20 mouse cellular contexts compared by ENCODE assay signal in genomic region chr5:67943199-67943598, GRCm38 (mm10). TPM values are rescaled to one million over a fixed set of nuclear protein-coding genes. Genes with fewer than 3 reads are reported as not detected.
DNase-seq lines count a peak whose midpoint lies in the region; ATAC-seq and TF ChIP-seq lines count a peak whose summit lies in the region.
"Had no signal": no experiment of that assay in that cellular context is flagged by ENCODE, and none has a peak within 500 bp of the region (broad histone marks: within the 10 kb centered on the region; RNA-seq: fewer than 3 reads in every experiment).

No protein-coding gene starts in this region.

- no peak overlapping the region for H3K4me2 ChIP-seq in kidney, embryonic 14.5 days (replicated peaks; ENCODE audit: low read depth, low read length)
- H3K4me2 ChIP-seq: heart, embryonic 13.5 days; hindbrain, embryonic 13.5 days; neural tube, embryonic 12.5 days had no signal

- H3K27ac ChIP-seq in kidney, adult 2 months (ENCODE audit: insufficient read depth, low read depth, low read length), result peak overlapping the region; percentile 57
- no peak overlapping the region for H3K27ac ChIP-seq in kidney, embryonic 14.5 days (ENCODE audit: low read depth, low read length)
- H3K27ac ChIP-seq in testis, adult 2 months (ENCODE audit: control insufficient read depth, insufficient read depth, low read depth, low read length), result no peak overlapping the region
- H3K27ac ChIP-seq: heart, embryonic 13.5 days; hindbrain, embryonic 13.5 days; limb, embryonic 10.5 days; liver, embryonic 14.5 days; neural tube, embryonic 12.5 days had no signal

- no peak for TF ChIP-seq CTCF in kidney, adult 2 months (conservative IDR thresholded peaks at IDR 0.05; ENCODE audit: insufficient read depth, insufficient read length, low read depth, low read length)
- no peak for TF ChIP-seq CTCF in testis, adult 2 months (IDR thresholded peaks at IDR 0.05; ENCODE audit: control insufficient read depth, insufficient read depth, insufficient replicate concordance, low read depth, low read length)

- H3K4me3 ChIP-seq in kidney, adult 2 months (ENCODE audit: insufficient read depth, low read depth, low read length), result no peak overlapping the region
- H3K4me3 ChIP-seq in kidney, embryonic 14.5 days (ENCODE audit: low read length), result no peak overlapping the region
- peak overlapping the region; percentile 21; the same call in 1 of the 2 replicates for H3K4me3 ChIP-seq in testis, adult 2 months (ENCODE audit: control insufficient read depth, low read depth, low read length)
- H3K4me3 ChIP-seq: heart, embryonic 13.5 days; hindbrain, embryonic 13.5 days; limb, embryonic 10.5 days; neural tube, embryonic 12.5 days had no signal

- no peak overlapping the region for H3K9ac ChIP-seq in kidney, embryonic 14.5 days (ENCODE audit: low read depth, low read length)
- H3K9ac ChIP-seq: heart, embryonic 13.5 days; hindbrain, embryonic 13.5 days; liver, embryonic 14.5 days; neural tube, embryonic 12.5 days had no signal

- no peaks in the 10 kb centered on the region for H3K9me3 ChIP-seq in kidney, embryonic 14.5 days (ENCODE audit: control insufficient read depth, low read length)
- H3K9me3 ChIP-seq: heart, embryonic 13.5 days; hindbrain, embryonic 13.5 days; limb, embryonic 10.5 days; neural tube, embryonic 12.5 days had no signal

- no peak for TF ChIP-seq POLR2A in kidney, adult 2 months (IDR thresholded peaks at IDR 0.05; ENCODE audit: low read depth, low read length)
- TF ChIP-seq POLR2A in testis, adult 2 months (IDR thresholded peaks at IDR 0.05; ENCODE audit: control insufficient read depth, low read depth, low read length), result no peak

- ATAC-seq in kidney, embryonic 14.5 days (ENCODE audit: low FRiP score, low TSS enrichment), result no peak

- no peaks in the 10 kb centered on the region for H3K4me1 ChIP-seq in kidney, adult 2 months (ENCODE audit: control insufficient read depth, insufficient read depth, low read length)
- H3K4me1 ChIP-seq in kidney, embryonic 14.5 days (ENCODE audit: control insufficient read depth, insufficient read depth, low read length), result no peaks in the 10 kb centered on the region
- H3K4me1 ChIP-seq in testis, adult 2 months (ENCODE audit: control insufficient read depth, insufficient read depth, low read length), result no peaks in the 10 kb centered on the region
- H3K4me1 ChIP-seq: heart, embryonic 13.5 days; hindbrain, embryonic 13.5 days; limb, embryonic 10.5 days; neural tube, embryonic 12.5 days had no signal

- WGBS in kidney, adult 2 months, result 39% methylated on average over 2 of the region's 2 CpGs
- WGBS in kidney, embryonic 14.5 days, result 42% methylated on average over 2 of the region's 2 CpGs

- no peaks in the 10 kb centered on the region for H3K36me3 ChIP-seq in kidney, adult 2 months (ENCODE audit: control insufficient read depth, insufficient read depth, low read length)
- no peaks in the 10 kb centered on the region for H3K36me3 ChIP-seq in kidney, embryonic 14.5 days (ENCODE audit: control insufficient read depth, insufficient read depth, low read length)
- no peaks in the 10 kb centered on the region for H3K36me3 ChIP-seq in testis, adult 2 months (ENCODE audit: control insufficient read depth, insufficient read depth, low read length)
- H3K36me3 ChIP-seq: heart, embryonic 13.5 days; hindbrain, embryonic 13.5 days; limb, embryonic 10.5 days; neural tube, embryonic 12.5 days had no signal

- H3K27me3 ChIP-seq in kidney, adult 2 months (replicated peaks; ENCODE audit: control insufficient read depth, insufficient read depth, low read length), result no peaks in the 10 kb centered on the region
- no peaks in the 10 kb centered on the region for H3K27me3 ChIP-seq in kidney, embryonic 14.5 days (ENCODE audit: control insufficient read depth, insufficient read depth, low read length)
- no peaks in the 10 kb centered on the region for H3K27me3 ChIP-seq in testis, adult 2 months (ENCODE audit: control insufficient read depth, insufficient read depth, low read length)
- H3K27me3 ChIP-seq: heart, embryonic 13.5 days; hindbrain, embryonic 13.5 days; neural tube, embryonic 12.5 days had no signal

- peak; percentile 48 for DNase-seq in kidney, adult 2 months
- DNase-seq in testis, postnatal 10 days (ENCODE audit: low spot score), result no peak
- peak; percentile 37 for DNase-seq in lung, postnatal 10 days
- DNase-seq in skeletal muscle tissue, adult 2 months (ENCODE audit: low read depth, low spot score), result peak; percentile 7
- DNase-seq in frontal cortex, postnatal 10 days (ENCODE audit: low spot score in 2 of 2), result no peak
- no peak for DNase-seq in left cerebral cortex, adult 9 months (ENCODE audit: low spot score in 2 of 2)
- DNase-seq: cerebellum, postnatal 14 days; gastrocnemius, postnatal 25 days; layer of hippocampus, postnatal 36 days; thymus, postnatal 4 days had no signal

RNA-seq across cellular contexts. Expression of gene Gm5108, which starts 1.7 kb away (rescaled TPM):
- not detected in 2 replicates for polyA plus RNA-seq in kidney, adult 2 months (2012; rRNA removed)
- not detected in 2 replicates for polyA plus RNA-seq in kidney, embryonic 14.5 days (2014; fragmentation: Nextera tagmentation; extraction: Ambion mirVana)
- polyA plus RNA-seq in testis, adult 2 months (2012; rRNA removed), result 3.0 and 3.4 TPM in 2 replicates
- polyA plus RNA-seq: forebrain, embryonic 11.5 days; heart, embryonic 13.5 days; hindbrain, embryonic 13.5 days; intestine, embryonic 14.5 days; large intestine, adult 2 months; limb, embryonic 10.5 days; liver, embryonic 14.5 days; neural tube, embryonic 12.5 days had no signal

RNA-seq across cellular contexts. Expression of gene Gm21905, which starts 3.0 kb away (rescaled TPM):
- not detected in 2 replicates for polyA plus RNA-seq in kidney, adult 2 months (2012; rRNA removed)
- not detected in 2 replicates for polyA plus RNA-seq in kidney, embryonic 14.5 days (2014; fragmentation: Nextera tagmentation; extraction: Ambion mirVana)
- not detected in 2 replicates for polyA plus RNA-seq in testis, adult 2 months (2012; rRNA removed)
- polyA plus RNA-seq: forebrain, embryonic 11.5 days; heart, embryonic 13.5 days; hindbrain, embryonic 13.5 days; intestine, embryonic 14.5 days; large intestine, adult 2 months; limb, embryonic 10.5 days; liver, embryonic 14.5 days; neural tube, embryonic 12.5 days had no signal

Comparison
In these comparisons a context has a peak if more than half of its experiments do, and no peak if none do; other contexts are left out.
1. DNase-seq: peak in kidney, adult 2 months (single experiment), lung, postnatal 10 days (single experiment) and skeletal muscle tissue, adult 2 months (single experiment); none in testis, postnatal 10 days (single experiment), frontal cortex, postnatal 10 days (0 of 2) and left cerebral cortex, adult 9 months (0 of 2).